In genomic region chr16:30984101-30984500, GRCm38 (mm10) we compare ENCODE assay signal across 28 mouse cellular contexts.
DNase-seq lines count a peak whose midpoint lies in the region; ATAC-seq and TF ChIP-seq lines count a peak whose summit lies in the region.
"Had no signal": no experiment of that assay in that cellular context is flagged by ENCODE, and none has a peak within 500 bp of the region (broad histone marks: within the 10 kb centered on the region; RNA-seq: fewer than 3 reads in every experiment).

No protein-coding gene starts in this region.

- no peak for TF ChIP-seq CTCF in thymus, adult 2 months (IDR thresholded peaks at IDR 0.05; ENCODE audit: borderline replicate concordance, control insufficient read depth, extremely low read depth, insufficient read depth, low read length, poor library complexity)

- no peak for DNase-seq in hindbrain, embryonic 11.5 days (ENCODE audit: low spot score)
- peak; percentile 72 for DNase-seq in 416B (ENCODE audit: low read depth)
- peak; percentile 69 for DNase-seq in brain, adult 2 months (ENCODE audit: low read depth, low spot score)
- DNase-seq in thymus, adult 2 months, result no peak
- no peak for DNase-seq in adrenal gland, adult 8-10 months
- DNase-seq: adrenal gland, adult 2 months; cerebellum, adult 11-12 months; cerebellum, adult 9-11 months; gastrocnemius, postnatal 25 days; heart, adult 2 months; kidney, adult 8-10 months; kidney, postnatal 14 days; left cerebral cortex, postnatal 4 days; liver; lung, adult 2 months; lung, postnatal 10 days; thymus, postnatal 14 days had no signal

- no peaks in the 10 kb centered on the region for H3K36me3 ChIP-seq in hindbrain, embryonic 16.5 days (ENCODE audit: control insufficient read depth, insufficient read depth, low read length)
- H3K36me3 ChIP-seq in hindbrain, embryonic 11.5 days (ENCODE audit: control insufficient read depth, insufficient read depth, low read length), result no peaks in the 10 kb centered on the region
- no peaks in the 10 kb centered on the region for H3K36me3 ChIP-seq in megakaryocyte, embryonic 14.5 days (replicated peaks; ENCODE audit: low read length)
- H3K36me3 ChIP-seq in thymus, adult 2 months (ENCODE audit: control insufficient read depth, insufficient read depth, low read length), result no peaks in the 10 kb centered on the region
- H3K36me3 ChIP-seq: heart, embryonic 12.5 days; midbrain, embryonic 13.5 days; stomach, embryonic 15.5 days had no signal

- TF ChIP-seq POLR2A in thymus, adult 2 months (IDR thresholded peaks at IDR 0.05; ENCODE audit: control insufficient read depth, extremely low read depth, insufficient read depth, low read length, poor library complexity), result no peak

- no peaks in the 10 kb centered on the region for H3K9me3 ChIP-seq in hindbrain, embryonic 16.5 days (ENCODE audit: control insufficient read depth, low read length)
- H3K9me3 ChIP-seq in hindbrain, embryonic 11.5 days (ENCODE audit: control insufficient read depth, low read length), result no peaks in the 10 kb centered on the region
- no peaks in the 10 kb centered on the region for H3K9me3 ChIP-seq in megakaryocyte, embryonic 14.5 days
- H3K9me3 ChIP-seq: heart, embryonic 12.5 days; midbrain, embryonic 13.5 days; stomach, embryonic 15.5 days had no signal

- peak overlapping the region; percentile 4; the same call in 1 of the 2 replicates for H3K27ac ChIP-seq in hindbrain, embryonic 16.5 days (ENCODE audit: low read depth, low read length)
- H3K27ac ChIP-seq in hindbrain, embryonic 11.5 days (ENCODE audit: low read depth, low read length), result no peak overlapping the region
- H3K27ac ChIP-seq in thymus, adult 2 months (ENCODE audit: control insufficient read depth, insufficient read depth, low read length), result no peak overlapping the region
- H3K27ac ChIP-seq: liver, embryonic 14.5 days; stomach, embryonic 15.5 days had no signal

- no peak overlapping the region for H3K4me3 ChIP-seq in hindbrain, embryonic 16.5 days (ENCODE audit: low read length)
- no peak overlapping the region for H3K4me3 ChIP-seq in hindbrain, embryonic 11.5 days (ENCODE audit: low read depth, low read length)
- peak overlapping the region; percentile 60 for H3K4me3 ChIP-seq in megakaryocyte, embryonic 14.5 days (replicated peaks)
- H3K4me3 ChIP-seq in thymus, adult 2 months (ENCODE audit: control insufficient read depth, insufficient read depth, low read length), result no peak overlapping the region
- H3K4me3 ChIP-seq: erythroblast, embryonic 14.5 days; heart, adult 2 months; heart, embryonic 12.5 days; midbrain, embryonic 13.5 days; stomach, embryonic 15.5 days had no signal

- H3K27me3 ChIP-seq in hindbrain, embryonic 16.5 days (replicated peaks; ENCODE audit: control insufficient read depth, insufficient read depth, low read length), result no peaks in the 10 kb centered on the region
- no peaks in the 10 kb centered on the region for H3K27me3 ChIP-seq in hindbrain, embryonic 11.5 days (ENCODE audit: control insufficient read depth, insufficient read depth, low read length)
- H3K27me3 ChIP-seq in megakaryocyte, embryonic 14.5 days (replicated peaks), result no peaks in the 10 kb centered on the region
- no peaks in the 10 kb centered on the region for H3K27me3 ChIP-seq in thymus, adult 2 months (ENCODE audit: control insufficient read depth, insufficient read depth, low read length)
- H3K27me3 ChIP-seq: CH12.LX; heart, embryonic 12.5 days; midbrain, embryonic 13.5 days; stomach, embryonic 15.5 days had no signal

- peaks cover 10% of the 10 kb centered on the region for H3K4me1 ChIP-seq in hindbrain, embryonic 16.5 days (ENCODE audit: control insufficient read depth, insufficient read depth, low read depth, low read length)
- H3K4me1 ChIP-seq in hindbrain, embryonic 11.5 days (replicated peaks; ENCODE audit: control insufficient read depth, insufficient read depth, low read length), result no peaks in the 10 kb centered on the region; the same call in 1 of the 2 replicates
- H3K4me1 ChIP-seq in megakaryocyte, embryonic 14.5 days, result peaks cover 96% of the 10 kb centered on the region
- no peaks in the 10 kb centered on the region for H3K4me1 ChIP-seq in thymus, adult 2 months (replicated peaks; ENCODE audit: control insufficient read depth, insufficient read depth, low read length)

- 97% methylated on average over 5 of the region's 5 CpGs for WGBS in hindbrain, embryonic 16.5 days
- 90% methylated on average over 5 of the region's 5 CpGs for WGBS in hindbrain, embryonic 11.5 days
- WGBS in thymus, adult 2 months, result 96% methylated on average over 5 of the region's 5 CpGs

- ATAC-seq in hindbrain, embryonic 16.5 days, result no peak
- ATAC-seq in hindbrain, embryonic 11.5 days (ENCODE audit: low FRiP score), result no peak
- ATAC-seq in megakaryocyte, adult 5-6 weeks (ENCODE audit: poor library complexity, severe bottlenecking), result no peak
- ATAC-seq: activated CD4-positive, CD25-positive, alpha-beta regulatory T cell, adult 4 months; intestine, embryonic 16.5 days; midbrain, embryonic 13.5 days had no signal

- no peak overlapping the region for H3K4me2 ChIP-seq in hindbrain, embryonic 16.5 days (ENCODE audit: low read length)
- no peak overlapping the region for H3K4me2 ChIP-seq in hindbrain, embryonic 11.5 days (replicated peaks; ENCODE audit: low read depth, low read length)
- H3K4me2 ChIP-seq: heart, embryonic 12.5 days; midbrain, embryonic 13.5 days; stomach, embryonic 15.5 days had no signal

- H3K9ac ChIP-seq in hindbrain, embryonic 16.5 days (ENCODE audit: low read depth, low read length), result no peak overlapping the region
- no peak overlapping the region for H3K9ac ChIP-seq in hindbrain, embryonic 11.5 days (ENCODE audit: low read depth, low read length)
- H3K9ac ChIP-seq: heart, embryonic 12.5 days; liver, embryonic 14.5 days; stomach, embryonic 15.5 days had no signal

Comparison
In these comparisons a context has a peak if more than half of its experiments do, and no peak if none do; other contexts are left out.
1. DNase-seq: peak in 416B (single experiment) and brain, adult 2 months (single experiment); none in hindbrain, embryonic 11.5 days (single experiment), thymus, adult 2 months (single experiment) and adrenal gland, adult 8-10 months (single experiment).